Mouse (Mus musculus): ENCODE measurements around the gene Lsm10.

Lsm10 gene

DNA sequence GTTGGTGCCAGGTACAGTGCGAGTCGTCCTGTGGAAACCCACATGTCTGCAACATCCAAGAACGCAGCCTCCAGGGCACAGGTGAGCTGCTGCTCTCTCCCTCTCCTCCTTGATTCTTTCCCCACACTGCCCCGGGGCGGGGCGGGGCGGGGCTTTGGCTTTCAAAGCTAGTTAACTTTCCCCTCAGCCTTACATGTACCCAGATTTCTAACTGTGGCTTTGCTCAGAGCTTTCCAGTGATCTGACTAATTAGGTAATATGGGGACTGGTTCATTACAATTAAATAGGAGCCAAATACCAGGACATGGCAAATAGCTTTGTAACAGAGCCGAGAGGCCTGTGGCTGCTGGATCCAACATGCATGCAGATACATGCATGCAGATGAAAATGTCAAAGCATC lies 12.0 kb upstream of the Lsm10 start:
- TF ChIP-seq GATA4 (IDR thresholded peaks at IDR 0.05; ENCODE audit: insufficient replicate concordance, low read length): no peak

DNA sequence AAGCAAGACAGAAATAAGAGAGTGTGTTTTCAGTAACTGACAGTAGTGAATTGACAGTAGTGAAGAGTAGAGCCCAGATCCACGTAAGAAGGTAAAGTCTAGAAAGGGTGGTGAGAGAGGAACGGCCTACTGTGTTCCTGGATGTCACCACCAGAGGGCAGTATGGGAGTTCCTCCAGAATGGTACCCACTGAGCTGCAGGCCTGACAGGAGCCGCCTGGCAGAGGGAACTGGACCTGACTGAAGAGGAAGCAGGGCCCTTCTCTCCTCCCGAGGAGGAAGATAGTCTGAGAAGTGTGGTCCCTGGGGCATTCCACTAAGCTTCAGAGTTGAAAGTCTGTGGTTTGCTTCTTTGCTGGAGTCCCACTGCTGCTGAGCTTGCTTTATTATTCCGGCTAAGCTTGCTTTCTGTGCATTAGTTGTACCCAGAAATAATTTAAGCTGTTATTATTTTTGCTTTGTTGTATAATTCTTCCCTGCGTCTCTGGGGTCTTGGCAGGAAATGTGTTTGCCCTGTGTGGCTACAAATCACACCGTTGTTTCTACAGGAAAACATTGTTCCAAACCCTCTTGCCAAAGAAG lies 10.3 kb upstream of the Lsm10 start:
- no peak for TF ChIP-seq GATA4 (IDR thresholded peaks at IDR 0.05; ENCODE audit: insufficient replicate concordance, low read length)

DNA sequence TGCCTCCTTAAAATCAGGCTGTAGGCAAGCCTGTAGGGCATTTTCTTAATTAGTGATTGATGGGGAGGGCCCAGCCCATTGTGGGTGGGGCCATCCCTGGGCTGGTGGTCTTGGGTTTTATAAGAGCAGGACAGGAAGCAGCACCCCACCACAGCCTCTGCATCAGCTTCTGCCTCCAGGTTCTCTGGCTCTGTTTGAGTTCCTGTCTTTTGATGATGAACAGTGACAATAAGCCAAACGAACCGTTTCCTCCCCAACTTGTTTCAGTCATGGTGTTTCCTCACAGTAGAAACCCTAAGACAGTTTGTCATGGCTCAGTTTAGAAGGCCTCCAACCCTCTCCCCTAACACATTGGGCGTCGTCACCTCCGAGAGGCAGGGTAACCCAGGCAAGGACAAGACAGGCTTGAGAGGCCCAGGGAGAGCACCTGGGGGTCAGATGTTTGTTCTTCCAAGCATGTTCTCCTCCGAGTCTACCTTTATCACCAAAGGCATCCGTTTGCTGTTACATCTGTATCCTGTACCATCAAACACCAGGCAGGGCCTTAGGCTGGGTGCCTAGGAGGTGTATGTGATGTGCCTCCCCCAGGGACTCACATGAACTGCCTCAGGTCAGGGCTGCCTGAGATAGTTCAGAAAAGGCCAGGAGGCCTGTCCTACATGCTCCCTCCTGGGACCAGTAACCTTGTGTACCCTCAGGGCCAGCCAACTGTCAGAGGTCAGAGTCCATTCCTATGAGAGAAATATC lies 6.1 kb upstream of the Lsm10 start:
- no peak for TF ChIP-seq GATA4 (IDR thresholded peaks at IDR 0.05; ENCODE audit: insufficient replicate concordance, low read length)

DNA sequence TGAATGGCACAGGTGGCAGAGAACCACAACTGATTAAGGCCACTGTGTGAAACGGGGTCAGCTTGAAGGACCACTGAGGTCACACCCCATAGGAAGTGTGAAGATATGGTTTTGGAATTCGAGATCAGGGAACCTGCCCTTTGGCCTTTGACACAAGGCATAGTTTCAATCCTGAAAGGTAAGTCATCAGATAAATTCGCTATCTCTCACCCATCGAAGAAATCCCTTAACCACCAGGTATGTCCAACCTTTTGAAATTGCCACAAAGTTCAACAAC lies 5.6 kb upstream of the Lsm10 start:
- peak; percentile 82; the same call in 1 of the 2 replicates for TF ChIP-seq GATA4 (IDR thresholded peaks at IDR 0.05; ENCODE audit: insufficient replicate concordance, low read length)

DNA sequence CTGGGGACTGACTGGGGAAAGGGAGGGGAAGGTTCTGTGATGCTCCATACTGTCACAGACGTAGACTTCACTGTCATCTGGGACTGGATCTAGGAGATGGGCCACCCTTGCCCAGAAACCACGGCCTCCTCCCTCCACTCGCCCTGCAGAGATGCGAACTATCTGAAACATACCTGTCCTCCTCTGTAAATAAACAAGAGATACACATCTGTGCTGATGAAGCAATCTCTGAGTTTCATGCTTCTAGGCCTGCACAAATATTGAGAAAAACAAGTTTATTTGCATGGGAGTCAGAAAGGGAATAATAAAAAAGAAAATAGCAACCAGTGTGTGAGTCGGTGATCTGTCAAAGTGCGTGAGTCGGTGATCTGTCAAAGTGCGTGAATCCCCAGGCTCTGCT lies 4.5 kb upstream of the Lsm10 start:
- TF ChIP-seq GATA4 (IDR thresholded peaks at IDR 0.05; ENCODE audit: insufficient replicate concordance, low read length): peak; percentile 88; the same call in 1 of the 2 replicates

DNA sequence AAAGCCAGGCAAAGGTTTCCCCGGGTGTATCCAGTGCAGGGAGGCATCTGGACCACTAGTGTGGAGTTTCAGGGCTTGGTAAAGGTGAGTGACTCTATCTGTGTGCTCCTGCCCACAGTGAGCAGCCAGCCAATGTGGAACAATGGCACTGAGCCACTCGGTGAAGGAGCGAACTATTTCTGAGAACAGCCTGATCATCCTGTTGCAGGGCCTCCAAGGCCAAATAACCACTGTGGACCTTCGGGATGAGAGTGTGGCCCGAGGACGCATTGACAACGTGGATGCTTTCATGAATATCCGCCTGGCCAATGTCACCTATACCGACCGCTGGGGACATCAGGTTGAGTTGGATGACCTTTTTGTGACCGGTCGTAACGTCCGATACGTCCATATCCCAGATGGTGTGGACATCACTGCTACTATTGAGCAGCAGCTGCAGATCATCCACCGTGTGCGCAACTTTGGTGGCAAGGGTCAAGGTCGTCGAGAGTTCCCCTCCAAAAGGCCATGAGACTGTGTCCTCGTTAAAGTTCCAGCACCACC lies 1.4 kb downstream of the Lsm10 start:
- TF ChIP-seq GATA4 (IDR thresholded peaks at IDR 0.05; ENCODE audit: insufficient replicate concordance, low read length): no peak

DNA sequence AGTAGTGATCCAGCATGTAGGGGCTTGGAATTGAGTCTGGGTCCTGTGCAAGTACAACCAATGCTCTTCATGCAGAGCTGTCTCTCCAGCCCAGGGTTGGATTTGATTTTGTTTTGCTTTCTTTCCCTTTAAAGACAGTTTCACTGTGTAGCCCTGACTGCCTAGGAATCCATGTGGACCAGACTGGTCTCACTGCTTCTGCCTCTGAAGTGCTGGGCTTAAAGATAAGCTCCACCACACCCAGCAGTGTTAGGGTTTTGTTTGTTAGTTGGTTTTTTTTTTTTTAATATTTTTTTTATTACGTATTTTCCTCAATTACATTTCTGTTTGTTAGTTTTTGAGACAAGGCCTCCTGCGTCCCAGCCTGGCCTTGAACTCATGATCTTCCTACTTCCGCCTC lies 2.9 kb downstream of the Lsm10 start:
- no peak for TF ChIP-seq GATA4 (IDR thresholded peaks at IDR 0.05; ENCODE audit: insufficient replicate concordance, low read length)

DNA sequence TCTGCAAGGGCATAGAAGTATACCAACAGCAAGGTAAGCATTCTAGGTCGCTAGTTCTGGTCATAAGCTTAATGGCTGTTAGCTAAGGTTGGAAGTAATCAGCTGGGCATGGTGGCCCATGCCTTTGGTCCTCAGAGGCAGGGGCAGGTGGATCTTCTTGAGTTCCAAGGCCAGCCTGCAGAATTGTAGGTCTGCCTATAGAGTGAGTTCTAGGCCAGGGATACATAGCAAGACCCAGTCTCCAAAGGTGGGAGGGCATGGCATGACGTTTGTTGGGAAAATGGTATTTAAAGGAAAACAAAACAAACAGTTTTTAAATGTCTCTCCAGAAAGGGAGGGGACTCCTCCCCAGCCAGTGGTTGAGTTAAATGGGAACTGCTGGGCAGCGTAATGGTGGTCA lies 4.3 kb downstream of the Lsm10 start:
- no peak for TF ChIP-seq GATA4 (IDR thresholded peaks at IDR 0.05; ENCODE audit: insufficient replicate concordance, low read length)

DNA sequence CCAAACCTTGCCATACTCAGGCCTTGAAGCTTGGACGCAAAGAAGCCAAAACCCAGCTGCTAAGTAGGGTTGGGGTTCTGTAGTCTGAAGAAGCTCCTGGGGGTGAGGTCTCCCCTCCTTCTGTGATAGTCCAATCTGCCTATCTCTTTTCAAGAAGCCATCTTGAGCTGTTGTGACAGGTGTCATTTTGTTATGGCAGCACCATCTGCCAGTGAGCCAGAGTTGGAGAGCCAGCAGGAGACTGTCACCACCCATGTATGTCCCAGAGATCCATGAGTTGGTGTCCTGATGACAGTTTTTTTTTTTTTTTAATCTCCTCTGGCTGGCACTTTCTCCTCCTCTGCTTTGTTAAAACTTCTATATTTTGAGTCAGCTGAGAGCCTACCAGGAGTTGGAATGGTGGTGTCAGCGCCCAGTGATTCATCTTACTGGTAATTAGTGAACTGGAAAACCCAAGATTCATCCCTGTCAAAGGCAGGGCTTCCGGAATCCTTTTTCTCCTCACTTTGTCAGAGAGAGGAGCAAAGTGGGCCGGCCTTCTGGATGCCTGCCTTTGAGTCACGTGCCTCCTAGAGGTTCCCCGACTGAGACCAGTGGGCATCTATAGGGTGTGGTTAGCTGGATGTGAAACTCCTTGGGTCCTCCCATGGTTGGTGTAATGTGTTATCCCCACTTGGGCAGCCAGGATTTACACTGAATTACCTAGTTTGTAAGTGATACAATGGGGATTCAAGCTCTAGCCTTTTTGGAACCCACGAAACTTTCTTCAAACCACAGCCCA lies 5.8 kb downstream of the Lsm10 start:
- TF ChIP-seq GATA4 (IDR thresholded peaks at IDR 0.05; ENCODE audit: insufficient replicate concordance, low read length): no peak

DNA sequence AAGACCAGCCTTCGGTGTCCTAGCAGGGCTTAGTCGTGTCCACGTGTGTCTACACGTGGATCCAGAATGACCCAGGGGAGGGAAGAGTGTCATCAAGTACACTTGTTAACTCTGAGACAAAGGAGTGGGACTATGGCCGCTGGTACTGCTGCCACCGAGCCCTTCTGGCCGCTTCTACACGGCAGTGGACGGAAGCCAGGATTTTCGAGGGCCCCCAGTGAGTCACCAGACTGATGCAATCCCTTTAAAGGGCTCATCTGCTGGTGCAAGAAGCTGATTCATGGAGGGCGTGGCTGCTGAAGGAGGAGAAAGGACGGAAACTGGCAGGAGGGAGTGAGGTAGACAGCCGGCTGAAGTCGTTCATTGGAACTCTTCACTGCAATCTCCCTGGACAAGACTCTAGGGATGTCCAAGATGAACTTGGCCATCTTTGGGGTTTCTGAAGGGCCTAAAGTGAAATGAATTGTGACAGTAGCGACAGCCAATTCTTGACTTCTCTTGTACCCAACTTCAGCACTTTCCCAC lies 6.7 kb downstream of the Lsm10 start:
- TF ChIP-seq GATA4 (IDR thresholded peaks at IDR 0.05; ENCODE audit: insufficient replicate concordance, low read length): no peak

DNA sequence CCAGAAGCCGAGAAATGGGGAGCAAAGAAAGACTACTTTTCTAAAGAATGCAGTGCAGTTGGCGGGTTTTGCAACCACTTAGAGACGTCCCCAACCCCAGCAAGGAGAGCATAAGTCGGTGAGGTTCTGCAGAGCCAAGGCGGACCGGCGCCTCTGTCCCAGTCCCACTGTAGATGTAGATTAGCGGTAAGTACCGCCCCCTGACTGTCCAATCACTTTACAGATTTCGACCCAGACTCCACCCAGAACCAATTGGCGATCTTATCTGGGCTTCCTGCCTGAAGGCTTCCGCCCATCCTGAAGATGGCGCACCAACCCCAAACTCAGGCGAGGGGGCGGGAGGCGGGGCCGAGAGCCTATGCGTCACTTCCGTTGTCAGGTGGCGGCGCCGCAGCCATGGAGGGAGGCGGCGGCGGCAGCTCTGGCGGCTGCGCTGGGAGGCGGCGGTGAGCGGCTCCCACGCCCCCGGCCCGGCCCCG lies 7.2 kb downstream of the Lsm10 start, which contains the start of gene Stk40:
Stk40 (plus strand) TSS at position 368 of the 479 bp plus-strand sequence.
- peak; percentile 98; the same call in 1 of the 2 replicates for TF ChIP-seq GATA4 (IDR thresholded peaks at IDR 0.05; ENCODE audit: insufficient replicate concordance, low read length)

DNA sequence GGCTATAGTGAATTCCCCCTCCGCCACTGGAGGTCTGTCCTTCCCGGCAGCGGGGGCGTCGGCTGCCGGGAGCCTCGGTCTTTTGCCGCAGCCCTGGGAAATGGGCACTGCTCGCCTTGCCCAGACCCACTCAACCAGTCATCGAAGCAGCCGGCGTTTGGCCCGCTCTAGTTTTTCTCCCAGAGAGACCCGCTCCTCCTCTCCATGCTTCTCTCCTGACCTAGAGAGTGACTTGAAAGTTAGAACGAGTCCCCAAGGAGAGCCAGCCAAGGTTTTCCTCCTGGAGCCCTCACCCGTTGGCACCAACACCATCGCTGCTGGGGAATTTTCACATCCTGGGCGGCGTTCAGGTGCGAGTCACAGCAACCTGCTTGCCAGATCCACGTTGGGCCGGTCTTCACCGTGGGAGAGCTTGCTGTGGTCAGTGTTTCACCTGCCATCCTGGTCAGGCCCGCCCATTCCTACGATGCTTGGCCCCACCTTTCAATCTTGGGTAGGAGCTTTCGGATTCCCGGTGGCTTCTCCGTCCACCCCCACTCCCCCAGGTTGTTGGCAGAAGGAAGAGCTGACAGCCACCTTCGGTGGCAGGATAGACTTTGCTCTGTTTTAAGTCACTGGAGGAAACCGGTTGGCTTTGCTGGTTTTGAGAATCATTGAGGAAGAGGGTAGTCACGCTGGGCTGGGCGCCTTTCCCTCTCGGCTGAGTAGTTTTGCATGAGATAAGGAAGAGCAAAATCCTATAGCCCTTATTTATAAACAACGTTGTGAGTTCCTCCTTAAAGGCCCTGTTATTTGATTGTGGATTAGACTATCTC lies 8.0 kb downstream of the Lsm10 start:
- TF ChIP-seq GATA4 (IDR thresholded peaks at IDR 0.05; ENCODE audit: insufficient replicate concordance, low read length): no peak

DNA sequence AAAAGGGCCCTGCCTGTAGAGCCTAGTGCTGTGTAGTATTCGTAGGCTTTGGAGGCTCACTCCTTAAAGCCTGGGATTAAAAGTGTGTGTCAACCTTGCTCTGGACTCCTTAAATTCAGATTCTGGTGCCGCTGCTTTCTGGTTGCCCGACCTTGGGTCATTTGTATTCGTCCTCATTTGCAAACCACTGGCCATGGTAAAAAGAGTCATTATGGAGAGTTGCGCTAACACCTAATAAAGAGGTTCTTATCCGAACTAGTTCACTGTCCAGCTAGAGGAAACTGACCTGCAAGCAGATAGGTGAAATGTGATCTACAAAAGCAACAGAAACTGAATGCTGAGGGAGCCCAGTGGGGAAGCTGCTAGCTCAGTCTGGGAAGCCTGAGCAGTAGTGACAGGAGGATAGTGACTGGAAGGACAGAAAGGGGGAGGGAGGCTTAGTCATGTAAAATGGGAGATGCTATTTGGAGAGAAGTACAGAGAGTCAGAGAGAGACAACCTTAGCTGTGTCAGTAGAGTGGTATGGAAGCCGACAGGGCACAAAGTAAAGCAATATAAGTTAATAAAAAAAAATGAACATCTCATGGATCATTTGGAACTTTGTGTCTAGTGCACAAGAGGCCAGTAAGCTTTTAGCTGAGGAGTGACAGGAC lies 8.8 kb downstream of the Lsm10 start:
- no peak for TF ChIP-seq GATA4 (IDR thresholded peaks at IDR 0.05; ENCODE audit: insufficient replicate concordance, low read length)

DNA sequence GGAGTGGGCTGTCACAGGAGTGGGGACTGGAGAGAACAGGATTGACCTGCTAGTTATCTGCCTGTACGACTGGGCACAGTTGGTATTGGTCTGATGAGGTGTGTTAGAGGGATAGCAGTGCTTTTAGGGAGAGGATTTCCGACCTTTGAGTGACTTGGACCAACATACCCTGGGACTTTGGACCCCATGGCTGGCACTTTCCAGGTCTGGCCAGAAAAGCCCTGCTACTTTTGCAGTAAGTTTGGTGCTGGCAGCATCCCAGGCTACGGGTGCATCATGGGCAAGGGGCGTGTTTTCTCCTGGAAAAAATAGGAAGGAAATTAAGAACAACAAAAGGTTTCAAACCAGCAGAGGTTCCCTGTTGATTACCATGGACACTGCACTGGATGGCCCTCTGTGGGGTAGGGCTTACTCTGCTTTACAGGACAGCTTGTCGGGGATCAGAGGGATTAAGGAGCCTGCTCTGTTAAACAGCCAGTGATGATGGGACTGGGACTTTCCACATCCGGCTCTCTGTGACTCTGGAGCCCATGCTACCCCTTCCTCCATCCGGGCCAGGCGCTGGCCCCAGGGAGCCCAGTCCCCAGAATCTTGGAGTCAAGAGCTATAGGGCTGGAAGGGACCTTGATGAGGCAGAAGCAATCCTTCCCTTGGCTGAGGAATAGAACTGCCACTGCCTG lies 11.8 kb downstream of the Lsm10 start:
- TF ChIP-seq GATA4 (IDR thresholded peaks at IDR 0.05; ENCODE audit: insufficient replicate concordance, low read length): no peak

Data from liver, adult (tissue).